ENCODE assay signal across 8 mouse cellular contexts in genomic region chr10:76032402-76033118, GRCm38 (mm10). TPM values are rescaled to one million over a fixed set of nuclear protein-coding genes. Genes with fewer than 3 reads are reported as not detected.
DNase-seq lines count a peak whose midpoint lies in the region; ATAC-seq and TF ChIP-seq lines count a peak whose summit lies in the region.

Gene Zfp280b, plus strand, starts transcription at chr10:76032650.

- DNase-seq in ES-E14 (ENCODE audit: low read depth, low spot score): peak; percentile 94
- DNase-seq in cerebellum, adult 11-12 months: peak; percentile 93
- DNase-seq in heart, postnatal 36 days: peak; percentile 92 to 94
- peak; percentile 92 to 93 for DNase-seq in layer of hippocampus, adult 2 months (ENCODE audit: low spot score in 2 of 2)
- DNase-seq in lung, embryonic 14.5 days: peak; percentile 98
- DNase-seq in thymus, adult 2 months: peak; percentile 96

- peak within 1 kb of the TSS; percentile 97 for H3K9ac ChIP-seq in ES-E14 (ENCODE audit: insufficient read depth, low read depth, low read length, poor library complexity, severe bottlenecking)
- peak within 1 kb of the TSS; percentile 87 for H3K9ac ChIP-seq in forebrain, embryonic 16.5 days (replicated peaks; ENCODE audit: low read depth, low read length)
- H3K9ac ChIP-seq in lung, embryonic 14.5 days: peak within 1 kb of the TSS; percentile 94

- peak; percentile 98 for ATAC-seq in forebrain, embryonic 16.5 days
- peak; percentile 97 for ATAC-seq in lung, embryonic 14.5 days (ENCODE audit: insufficient read depth)

- H3K9me3 ChIP-seq in ES-E14 (ENCODE audit: control insufficient read depth, insufficient read depth, low read depth, low read length): no peaks in the 10 kb centered on the region
- H3K9me3 ChIP-seq in forebrain, embryonic 16.5 days (ENCODE audit: control insufficient read depth, low read length): no peaks in the 10 kb centered on the region
- no peaks in the 10 kb centered on the region for H3K9me3 ChIP-seq in lung, embryonic 14.5 days (ENCODE audit: low read depth, low read length)

- WGBS in forebrain, embryonic 16.5 days: under 1% methylated on average over 58 of the region's 58 CpGs
- under 1% methylated on average over 58 of the region's 58 CpGs for WGBS in lung, embryonic 14.5 days
- 1% methylated on average over 57 of the region's 58 CpGs for WGBS in olfactory bulb, adult 2 months
- under 1% methylated on average over 58 of the region's 58 CpGs for WGBS in thymus, adult 2 months

- peak within 1 kb of the TSS; percentile 65 for H3K4me2 ChIP-seq in forebrain, embryonic 16.5 days (ENCODE audit: low read length)
- H3K4me2 ChIP-seq in lung, embryonic 14.5 days: peak within 1 kb of the TSS; percentile 71

- H3K27me3 ChIP-seq in forebrain, embryonic 16.5 days (replicated peaks; ENCODE audit: control insufficient read depth, insufficient read depth, low read length): no peaks in the 10 kb centered on the region
- no peaks in the 10 kb centered on the region for H3K27me3 ChIP-seq in lung, embryonic 14.5 days (ENCODE audit: insufficient read depth, low read length)
- no peaks in the 10 kb centered on the region for H3K27me3 ChIP-seq in thymus, adult 2 months (ENCODE audit: control insufficient read depth, insufficient read depth, low read length)

- in situ Hi-C loops in ES-E14 (cut with MboI; ENCODE audit: low sequenced_read_pairs in 2 of 2, unreplicated experiment in 2 of 2): no loop called here

- H3K36me3 ChIP-seq in ES-E14 (ENCODE audit: control insufficient read depth, insufficient read depth, low read length, poor library complexity, severe bottlenecking): no peaks in the 10 kb centered on the region; the same call in 1 of the 2 replicates
- H3K36me3 ChIP-seq in forebrain, embryonic 16.5 days (ENCODE audit: control insufficient read depth, insufficient read depth): 0 out of 2 replicates have a peak, but pooled peaks cover 4% of the 10 kb centered on the region
- peaks cover 15% of the 10 kb centered on the region for H3K36me3 ChIP-seq in lung, embryonic 14.5 days (ENCODE audit: insufficient read depth)
- no peaks in the 10 kb centered on the region; the same call in 1 of the 2 replicates for H3K36me3 ChIP-seq in thymus, adult 2 months (ENCODE audit: control insufficient read depth, insufficient read depth, low read length)

- peak within 1 kb of the TSS; percentile 82 to 89 for H3K4me3 ChIP-seq in ES-E14 (ENCODE audit: insufficient read depth in 1 of 2, low read depth in 1 of 2, low read length in 2 of 2, poor library complexity in 1 of 2, severe bottlenecking in 1 of 2)
- peak within 1 kb of the TSS; percentile 77 for H3K4me3 ChIP-seq in forebrain, embryonic 16.5 days (replicated peaks; ENCODE audit: low read length)
- H3K4me3 ChIP-seq in layer of hippocampus, adult 2 months: peak within 1 kb of the TSS; percentile 94
- peak within 1 kb of the TSS; percentile 94 for H3K4me3 ChIP-seq in lung, embryonic 14.5 days (ENCODE audit: low read depth, low read length)
- H3K4me3 ChIP-seq in olfactory bulb, adult 2 months (ENCODE audit: insufficient read depth, low read depth, low read length): peak within 1 kb of the TSS; percentile 96
- peak within 1 kb of the TSS; percentile 73 for H3K4me3 ChIP-seq in thymus, adult 2 months (ENCODE audit: control insufficient read depth, insufficient read depth, low read length)

- TF ChIP-seq CTCF in layer of hippocampus, adult 2 months (conservative IDR thresholded peaks at IDR 0.05): peak; percentile 80
- peak; percentile 79 for TF ChIP-seq CTCF in lung, embryonic 14.5 days (IDR thresholded peaks at IDR 0.05; ENCODE audit: low read depth)
- TF ChIP-seq CTCF in olfactory bulb, adult 2 months (IDR thresholded peaks at IDR 0.05; ENCODE audit: insufficient read depth, low read depth, low read length): peak; percentile 61
- TF ChIP-seq CTCF in thymus, adult 2 months (IDR thresholded peaks at IDR 0.05; ENCODE audit: borderline replicate concordance, control insufficient read depth, extremely low read depth, insufficient read depth, low read length, poor library complexity): peak; percentile 79

- TF ChIP-seq POLR2A in olfactory bulb, adult 2 months (IDR thresholded peaks at IDR 0.05; ENCODE audit: insufficient read depth, low read depth, low read length): peak; percentile 65; the same call in 1 of the 2 replicates
- peak; percentile 84 for TF ChIP-seq POLR2A in thymus, adult 2 months (IDR thresholded peaks at IDR 0.05; ENCODE audit: control insufficient read depth, extremely low read depth, insufficient read depth, low read length, poor library complexity)

- peak within 1 kb of the TSS; percentile 88 for H3K27ac ChIP-seq in ES-E14 (ENCODE audit: insufficient read depth, low read depth, low read length, poor library complexity, severe bottlenecking)
- peak within 1 kb of the TSS; percentile 69 for H3K27ac ChIP-seq in forebrain, embryonic 16.5 days (ENCODE audit: low read length)
- H3K27ac ChIP-seq in layer of hippocampus, adult 2 months: peak within 1 kb of the TSS; percentile 87
- peak within 1 kb of the TSS; percentile 85 for H3K27ac ChIP-seq in lung, embryonic 14.5 days (ENCODE audit: low read depth)
- peak within 1 kb of the TSS; percentile 64; the same call in 1 of the 2 replicates for H3K27ac ChIP-seq in olfactory bulb, adult 2 months (ENCODE audit: insufficient read depth, low read depth, low read length)
- H3K27ac ChIP-seq in thymus, adult 2 months (ENCODE audit: control insufficient read depth, insufficient read depth, low read length): no peak within 1 kb of the TSS

- intact Hi-C loops in heart, postnatal 36 days (cut with DNase I): loop anchor here (5.0 kb wide), 1 partner anchor 115 kb away; no protein-coding TSS in a partner anchor

- peaks cover 9 to 12% of the 10 kb centered on the region in 2 experiments for H3K4me1 ChIP-seq in ES-E14 (ENCODE audit: control insufficient read depth in 2 of 2, insufficient read depth in 2 of 2, low read length in 2 of 2, poor library complexity in 1 of 2)
- peaks cover 11% of the 10 kb centered on the region for H3K4me1 ChIP-seq in forebrain, embryonic 16.5 days (replicated peaks; ENCODE audit: control insufficient read depth, insufficient read depth, low read length)
- H3K4me1 ChIP-seq in lung, embryonic 14.5 days (ENCODE audit: insufficient read depth): 0 out of 2 replicates have a peak, but pooled peaks cover 4% of the 10 kb centered on the region
- H3K4me1 ChIP-seq in olfactory bulb, adult 2 months (ENCODE audit: control insufficient read depth, insufficient read depth, low read length): no peaks in the 10 kb centered on the region
- peaks cover 8% of the 10 kb centered on the region for H3K4me1 ChIP-seq in thymus, adult 2 months (replicated peaks; ENCODE audit: control insufficient read depth, insufficient read depth, low read length)

TF ChIP-seq in ES-E14, 5 proteins besides CTCF, POLR2A, EP300 and RAD21:
- TF ChIP-seq HCFC1 (IDR thresholded peaks at IDR 0.05; ENCODE audit: borderline replicate concordance, insufficient read depth, low read length): no peak

RNA-seq across cellular contexts. Expression of gene Zfp280b, which starts in this region (rescaled TPM):
- 22.1 and 31.6 TPM in 2 replicates for total RNA-seq in ES-E14 (2012; rRNA removed)
- polyA plus RNA-seq in forebrain, embryonic 16.5 days (2015; fragmentation: Nextera tagmentation; extraction: Ambion mirVana): 12.1 and 12.5 TPM in 2 replicates
- total RNA-seq in heart, postnatal 36 days (2021): 1 to 10 TPM; 6.9 to 8.0 TPM
- total RNA-seq in layer of hippocampus, adult 2 months (2021): 10 to 100 TPM; 15.5 to 16.1 TPM
- polyA plus RNA-seq in lung, embryonic 14.5 days (2014; fragmentation: Nextera tagmentation; extraction: Ambion mirVana): 24.9 and 26.2 TPM in 2 replicates
- polyA plus RNA-seq in olfactory bulb, adult 2 months (2012; ENCODE audit: insufficient read depth, insufficient read length, low replicate concordance, missing spikeins): not detected in 2 replicates
- polyA plus RNA-seq in thymus, adult 2 months (2012; rRNA removed): 14.5 and 18.0 TPM in 2 replicates

Comparison
In these comparisons a context has a peak if more than half of its experiments do, and no peak if none do; other contexts are left out.
1. RNA of gene Zfp280b (polyA plus RNA-seq): 24.9 to 26.2 TPM in lung, embryonic 14.5 days, 14.5 to 18.0 TPM in thymus, adult 2 months and 12.1 to 12.5 TPM in forebrain, embryonic 16.5 days; not detected in olfactory bulb, adult 2 months; every median in the first group is over 10 times any median in the second.
2. Peak in every context shown above with its lines, with median percentiles within 50 percentile points of each other: DNase-seq, H3K4me3 ChIP-seq, H3K9ac ChIP-seq and CTCF ChIP-seq.